Mouse (Mus musculus) ES-Bruce4 (cell line): ENCODE data around the gene Tbata. TPM values are rescaled to one million over a fixed set of nuclear protein-coding genes. Genes with fewer than 3 reads are reported as not detected.

Source experiments
- H3K27ac ChIP-seq: 2 replicates; pipeline ENCODE4 v1.5.1; 2012; ENCODE audit warnings: low read length, inconsistent platforms; ENCODE audit not compliant: insufficient read depth
- H3K27me3 ChIP-seq: 2 replicates; pipeline ENCODE4 v1.6.1; 2012; ENCODE audit warnings: mild to moderate bottlenecking, low read length, inconsistent platforms; ENCODE audit not compliant: control insufficient read depth, poor library complexity, insufficient read depth, severe bottlenecking
- H3K36me3 ChIP-seq: 2 replicates; pipeline ENCODE4 v1.6.1; 2012; ENCODE audit warnings: inconsistent platforms, mild to moderate bottlenecking, low read length, moderate library complexity; ENCODE audit not compliant: control insufficient read depth, poor library complexity, insufficient read depth, severe bottlenecking
- H3K4me1 ChIP-seq: one replicate; pipeline ENCODE4 v1.8.1; 2011; ENCODE audit warnings: low read length; ENCODE audit not compliant: control insufficient read depth, insufficient read depth
- H3K4me3 ChIP-seq: 2 replicates; pipeline ENCODE4 v1.5.1; 2011; ENCODE audit warnings: low read depth, mild to moderate bottlenecking, low read length
- H3K9ac ChIP-seq: 2 replicates; pipeline ENCODE4 v1.6.1; 2012; ENCODE audit warnings: low read depth, mild to moderate bottlenecking, inconsistent platforms; ENCODE audit not compliant: poor library complexity, severe bottlenecking
- H3K9me3 ChIP-seq: replicated peaks from 2 replicates; pipeline ENCODE4 v1.6.1; 2012; ENCODE audit warnings: mild to moderate bottlenecking, low read length, inconsistent platforms; ENCODE audit not compliant: control insufficient read depth, poor library complexity, insufficient read depth, severe bottlenecking
- CTCF ChIP-seq: IDR thresholded peaks from one replicate; pipeline ENCODE4 v1.8.1; 2011; ENCODE audit warnings: low read depth, low read length
- EP300 ChIP-seq: IDR thresholded peaks from 2 replicates; pipeline ENCODE4 v1.6.1; 2011; ENCODE audit warnings: low read depth, low read length; ENCODE audit not compliant: insufficient read depth
- POLR2A ChIP-seq: IDR thresholded peaks from one replicate; pipeline ENCODE4 v1.8.1; 2011; ENCODE audit warnings: low read length; ENCODE audit not compliant: insufficient read depth
- polyA plus RNA-seq: library from polyadenylated mRNA; stranded (reverse); fragments of >200 nt; gene quantifications from 2 replicates; pipeline ENCODE4 v1.2.4, GENCODE M21; 2011; ENCODE audit warnings: low read depth; ENCODE audit not compliant: missing spikeins, insufficient read depth, insufficient read length

The Tbata gene
- polyA plus RNA-seq, 1 experiment = not detected

- H3K9me3 ChIP-seq = no peaks in the 10 kb centered on the region
- peak overlapping the region; percentile 66 for H3K9ac ChIP-seq
- H3K4me1 ChIP-seq = no peaks in the 10 kb centered on the region
- no peak overlapping the region for H3K4me3 ChIP-seq
- no peaks in the 10 kb centered on the region for H3K27me3 ChIP-seq
- TF ChIP-seq CTCF (no peak), POLR2A (no peak), EP300 (no peak)
- no peaks in the 10 kb centered on the region for H3K36me3 ChIP-seq
- no peak overlapping the region for H3K27ac ChIP-seq
Observed at GRCm38 (mm10) chr10:61211105-61211504, 39.4 kb downstream of the Tbata start.

- no peaks in the 10 kb centered on the region for H3K4me1 ChIP-seq
- TF ChIP-seq CTCF (peak; percentile 81), POLR2A (no peak), EP300 (0 out of 2 replicates have a peak, but pooled peaks have one; percentile 10)
- H3K9ac ChIP-seq = peak overlapping the region; percentile 66
- no peaks in the 10 kb centered on the region for H3K9me3 ChIP-seq
- H3K4me3 ChIP-seq = peak overlapping the region; percentile 32; the same call in 1 of the 2 replicates
- H3K27ac ChIP-seq = no peak overlapping the region
- no peaks in the 10 kb centered on the region for H3K36me3 ChIP-seq
- no peaks in the 10 kb centered on the region for H3K27me3 ChIP-seq
Observed at GRCm38 (mm10) chr10:61211743-61212142, 40.0 kb downstream of the Tbata start.

GRCm38 (mm10) chr10:61212817-61213216, 41.1 kb downstream of the Tbata start:
- Histone ChIP-seq H3K4me3 (peak overlapping the region; percentile 31; the same call in 1 of the 2 replicates), H3K36me3 (no peaks in the 10 kb centered on the region), H3K27ac (no peak overlapping the region), H3K9me3 (no peaks in the 10 kb centered on the region), H3K4me1 (no peaks in the 10 kb centered on the region), H3K27me3 (no peaks in the 10 kb centered on the region), H3K9ac (no peak overlapping the region)
- TF ChIP-seq POLR2A = no peak
- TF ChIP-seq CTCF = no peak
- no peak for TF ChIP-seq EP300

GRCm38 (mm10) chr10:61215658-61216057, 43.9 kb downstream of the Tbata start:
- no peaks in the 10 kb centered on the region for H3K36me3 ChIP-seq
- peaks cover 7% of the 10 kb centered on the region; the same call in 1 of the 2 replicates for H3K9me3 ChIP-seq
- no peaks in the 10 kb centered on the region for H3K4me1 ChIP-seq
- H3K27ac ChIP-seq = no peak overlapping the region
- no peak overlapping the region for H3K9ac ChIP-seq
- TF ChIP-seq CTCF (peak; percentile 60), POLR2A (no peak)
- H3K4me3 ChIP-seq = no peak overlapping the region
- H3K27me3 ChIP-seq = no peaks in the 10 kb centered on the region

GRCm38 (mm10) chr10:61216163-61216562, 44.4 kb downstream of the Tbata start:
- no peak for TF ChIP-seq EP300
- Histone ChIP-seq H3K4me1 (no peaks in the 10 kb centered on the region), H3K36me3 (no peaks in the 10 kb centered on the region), H3K27ac (no peak overlapping the region), H3K4me3 (no peak overlapping the region), H3K9me3 (peaks cover 7% of the 10 kb centered on the region; the same call in 1 of the 2 replicates), H3K27me3 (no peaks in the 10 kb centered on the region), H3K9ac (no peak overlapping the region)

GRCm38 (mm10) chr10:61219318-61219717, 47.6 kb downstream of the Tbata start:
- H3K36me3 ChIP-seq = no peaks in the 10 kb centered on the region
- H3K9ac ChIP-seq = no peak overlapping the region
- TF ChIP-seq POLR2A (no peak), CTCF (peak; percentile 3), EP300 (no peak)
- peaks cover 2% of the 10 kb centered on the region for H3K4me1 ChIP-seq
- H3K4me3 ChIP-seq = no peak overlapping the region
- H3K27ac ChIP-seq = no peak overlapping the region
- no peaks in the 10 kb centered on the region for H3K27me3 ChIP-seq
- H3K9me3 ChIP-seq = peaks cover 7% of the 10 kb centered on the region; the same call in 1 of the 2 replicates
